Mouse (Mus musculus) testis, postnatal 14 days (tissue): Measurements from ENCODE around the gene Loxl4.

ENCODE experiments used
- DNase-seq: peaks from one replicate; pipeline ENCODE4 v3.0.0; 2021; ENCODE audit warnings: low spot score

The Loxl4 gene

DNA sequence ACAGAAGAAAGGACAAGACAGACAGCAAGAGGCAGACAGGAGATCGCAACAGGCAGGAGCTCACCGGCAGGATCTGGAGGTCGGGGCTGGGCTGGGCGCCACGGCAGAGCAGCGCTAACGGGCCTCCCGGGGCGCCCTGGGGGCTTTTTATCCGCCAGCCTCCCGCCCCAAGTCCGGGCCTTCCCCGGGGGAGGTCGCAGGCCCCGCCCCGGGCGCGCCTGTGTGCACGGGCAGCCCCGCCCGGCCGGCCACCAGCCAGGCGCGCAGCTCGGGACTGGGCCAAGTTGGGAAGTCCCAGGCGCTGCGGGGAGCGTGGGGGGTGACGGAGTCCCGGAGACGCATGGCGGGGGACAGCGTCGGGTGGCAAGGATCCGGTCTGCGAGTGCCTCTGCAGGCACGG, at the start of gene Loxl4:
Gene Loxl4 (minus strand): TSS at position 160 of the 400 bp plus-strand sequence.
- peak; percentile 32 for DNase-seq

- no peak for DNase-seq
Measured at GRCm38 (mm10) chr19:42661430-42662164, 49.0 kb upstream of the Loxl4 start.

GRCm38 (mm10) chr19:42660244-42660565, 47.6 kb upstream of the Loxl4 start:
- DNase-seq, result no peak

GRCm38 (mm10) chr19:42659354-42660243, 47.0 kb upstream of the Loxl4 start:
- peak; percentile 31 for DNase-seq

DNA sequence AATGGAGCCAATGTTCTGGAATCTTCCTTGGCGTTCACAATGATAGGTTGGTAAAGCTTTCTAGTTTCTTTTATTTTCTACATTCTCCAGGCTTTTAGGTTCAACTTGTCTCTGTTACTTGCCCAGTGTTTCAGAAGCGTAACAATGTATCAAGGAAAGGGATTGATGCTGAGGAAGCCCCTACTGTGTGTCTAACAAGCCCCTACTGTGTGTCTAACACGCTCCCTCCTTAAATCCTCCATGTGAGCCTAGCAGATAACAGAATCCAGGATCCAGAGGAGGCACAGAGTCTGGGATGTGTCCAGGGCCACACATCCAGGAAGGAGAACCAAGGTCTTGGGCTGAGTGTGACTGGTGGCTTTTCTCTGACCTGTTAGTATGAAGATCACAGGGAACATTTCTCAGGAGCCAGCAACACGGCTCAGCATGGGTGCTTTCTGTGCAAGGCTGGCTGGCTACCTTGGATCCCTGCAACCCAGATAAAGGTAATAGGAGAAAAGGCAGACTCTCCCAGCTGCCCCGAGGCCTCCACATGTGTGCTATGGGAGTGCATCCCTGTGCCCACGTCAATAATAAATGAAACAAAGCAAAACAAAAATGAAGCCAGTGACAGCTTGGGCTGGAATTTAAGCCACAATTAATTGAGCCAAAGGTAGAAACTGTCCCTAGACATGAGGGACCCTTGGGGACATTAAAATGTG, 46.0 kb upstream of the Loxl4 start:
- DNase-seq, result no peak

- no peak for DNase-seq
Measured at GRCm38 (mm10) chr19:42657769-42658168, 45.2 kb upstream of the Loxl4 start.

DNA sequence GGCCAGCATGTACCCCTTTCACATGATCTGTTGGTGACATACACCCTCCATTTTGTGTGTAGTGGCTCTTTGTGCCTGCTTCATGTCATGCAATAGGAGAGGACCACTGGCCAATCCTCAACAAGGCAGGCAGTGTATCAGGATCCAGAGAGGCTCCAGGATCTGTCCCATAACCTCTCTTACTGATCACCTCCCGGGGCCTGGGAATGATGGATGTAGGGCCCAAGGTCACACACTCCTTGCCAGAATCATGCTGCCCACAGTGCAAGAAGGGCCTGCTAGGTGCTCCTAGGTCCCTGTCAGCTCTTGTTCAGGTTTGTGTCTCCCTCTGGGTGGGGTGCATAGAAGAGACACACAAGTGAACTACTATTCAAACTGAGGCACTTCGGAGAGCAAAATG, 44.7 kb upstream of the Loxl4 start:
- DNase-seq, result no peak

DNA sequence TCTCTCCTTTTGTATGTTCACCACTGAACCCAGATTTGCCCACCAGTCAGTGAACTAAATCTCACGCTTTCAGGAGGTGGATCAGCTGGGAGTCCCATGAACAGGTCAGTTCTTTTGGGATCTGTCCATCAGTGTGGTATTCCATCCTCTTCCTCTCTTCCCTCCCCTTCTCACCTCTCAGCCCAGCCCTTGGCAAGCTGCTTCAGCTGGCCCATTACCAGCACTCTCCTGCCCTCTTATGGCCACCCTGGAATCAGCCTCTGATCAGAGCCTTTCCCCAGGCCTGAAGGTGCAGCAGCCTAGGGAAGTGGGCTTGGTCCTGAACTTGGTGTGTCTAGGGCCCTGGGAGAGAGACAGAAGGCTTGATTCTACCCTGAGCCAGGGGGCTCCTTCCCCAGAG, 42.4 kb upstream of the Loxl4 start:
- DNase-seq, result no peak

- no peak for DNase-seq
Measured at GRCm38 (mm10) chr19:42653091-42653490, 40.5 kb upstream of the Loxl4 start.

DNA sequence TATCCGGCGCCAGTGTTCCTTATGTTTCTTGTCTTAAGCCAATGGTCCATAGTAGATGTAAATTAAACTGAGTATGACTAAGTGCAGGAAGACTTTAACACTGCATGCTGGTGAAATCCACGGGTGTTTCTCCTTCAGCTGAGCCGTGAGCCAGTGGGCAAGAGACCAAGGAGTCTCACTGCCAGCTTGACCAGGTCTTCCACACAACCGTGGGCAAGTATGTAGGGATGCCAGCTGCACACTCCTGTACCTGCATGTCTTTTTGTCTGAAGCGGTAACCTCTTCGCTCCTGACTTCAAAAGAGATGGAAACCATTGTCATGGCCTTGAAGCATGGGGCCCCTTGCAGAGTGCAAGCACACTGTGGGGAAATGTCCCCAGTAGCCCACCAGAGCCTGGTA, 39.8 kb upstream of the Loxl4 start:
- no peak for DNase-seq

DNA sequence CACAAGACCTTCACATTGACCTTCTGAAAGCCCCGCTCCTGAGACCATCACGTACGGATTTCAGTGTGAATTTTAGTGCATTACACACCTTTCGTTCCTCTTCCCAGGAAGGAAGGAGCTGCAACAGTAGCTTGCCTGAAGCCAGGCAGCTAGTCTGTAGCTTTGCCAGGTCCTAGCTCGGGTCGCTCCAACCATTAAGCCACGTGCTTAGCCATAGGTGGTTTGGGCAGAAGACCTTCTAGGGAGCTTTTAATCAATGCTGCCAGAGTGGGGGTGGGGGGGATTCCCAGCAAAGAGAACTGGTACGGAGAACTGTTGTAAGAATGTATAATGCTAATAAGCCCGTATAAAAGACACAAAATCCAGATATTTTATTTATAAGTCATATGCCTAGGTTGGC, 27.6 kb upstream of the Loxl4 start:
- no peak for DNase-seq

DNA sequence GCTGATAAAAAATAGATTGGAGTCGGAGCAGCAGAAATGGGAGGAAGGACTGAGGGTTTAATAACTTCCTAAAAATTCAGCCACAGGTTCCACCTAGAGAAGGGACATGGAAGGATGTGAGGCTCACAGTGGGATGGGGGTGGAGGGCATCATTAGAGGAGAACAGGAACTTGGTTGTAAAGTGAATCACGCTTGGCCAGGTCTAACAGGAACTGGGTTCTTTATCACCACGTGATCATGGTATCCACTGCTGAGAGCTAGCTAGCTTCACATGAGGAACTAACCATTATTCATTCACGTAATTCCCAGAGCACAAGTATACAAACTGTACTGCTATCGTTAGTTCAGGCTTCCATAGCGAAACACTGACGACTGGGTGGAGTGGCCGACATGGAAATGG, 26.9 kb upstream of the Loxl4 start:
- no peak for DNase-seq

- no peak for DNase-seq
Measured at GRCm38 (mm10) chr19:42638604-42639481, 26.2 kb upstream of the Loxl4 start.

- no peak for DNase-seq
Measured at GRCm38 (mm10) chr19:42636631-42637030, 24.0 kb upstream of the Loxl4 start.

- no peak for DNase-seq
Measured at GRCm38 (mm10) chr19:42633650-42634049, 21.0 kb upstream of the Loxl4 start.

GRCm38 (mm10) chr19:42632301-42632700, 19.7 kb upstream of the Loxl4 start:
- no peak for DNase-seq

DNA sequence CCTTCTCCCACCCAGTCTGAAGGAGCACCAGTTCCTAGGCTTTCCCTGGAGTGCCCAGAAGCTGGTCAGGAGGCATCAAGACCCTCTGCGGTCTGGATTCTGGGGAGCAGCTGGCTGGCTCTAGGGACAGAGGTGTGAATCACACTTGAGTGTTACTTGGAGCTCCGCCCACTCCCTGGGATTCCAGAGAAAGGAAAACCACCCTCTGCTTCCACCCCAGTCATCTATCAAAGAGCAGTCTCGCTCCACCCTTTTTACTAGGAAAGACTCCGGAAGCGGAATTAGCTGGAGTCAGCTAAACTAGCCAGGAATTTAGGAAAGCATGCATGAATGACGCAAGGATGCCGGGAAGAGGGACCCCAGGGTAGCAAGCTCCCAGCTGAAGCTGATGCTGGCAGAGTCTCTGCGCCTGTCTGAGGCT, 18.9 kb upstream of the Loxl4 start:
- DNase-seq, result no peak

DNA sequence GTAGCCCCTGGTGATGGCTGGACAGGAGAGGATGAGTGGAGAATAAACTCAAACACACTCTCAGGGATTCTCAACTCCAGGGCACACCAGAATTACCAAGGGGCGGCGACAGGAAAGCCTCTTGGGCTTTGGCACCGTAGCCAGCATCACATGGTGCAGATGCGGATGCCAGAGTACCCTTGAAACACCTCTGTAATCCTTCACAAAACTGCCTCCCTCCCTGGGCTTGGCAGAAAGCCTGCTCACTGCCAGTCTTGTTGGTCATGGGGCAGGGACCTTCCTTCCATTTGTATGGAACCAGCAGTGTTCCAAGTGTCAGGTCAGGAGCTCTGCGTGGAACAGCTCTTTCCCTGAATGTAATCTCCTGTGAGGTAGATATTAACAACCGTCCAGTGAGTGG, 15.5 kb upstream of the Loxl4 start:
- DNase-seq, result no peak

GRCm38 (mm10) chr19:42613647-42614225, 1.1 kb upstream of the Loxl4 start:
- DNase-seq, result no peak

- DNase-seq, result no peak
Measured at GRCm38 (mm10) chr19:42613116-42613515, 503 bp upstream of the Loxl4 start.

GRCm38 (mm10) chr19:42611746-42612145, 867 bp downstream of the Loxl4 start:
- no peak for DNase-seq
